Mouse (Mus musculus): Measurements from ENCODE around the gene Myh3. TPM values are rescaled to one million over a fixed set of nuclear protein-coding genes. Genes with fewer than 3 reads are reported as not detected.

Gene Myh3
- polyA plus RNA-seq, 1 experiment from 2014 or later = 0.50 TPM

- Histone ChIP-seq H3K36me3 (ENCODE audit: control insufficient read depth, insufficient read depth, low read length) (no peaks in the 10 kb centered on the region), H3K4me2 (ENCODE audit: low read depth, low read length) (no peak overlapping the region), H3K9me3 (ENCODE audit: control insufficient read depth, low read length) (no peaks in the 10 kb centered on the region), H3K4me3 (ENCODE audit: low read length) (no peak overlapping the region), H3K27me3 (replicated peaks; ENCODE audit: control insufficient read depth, insufficient read depth, low read length) (no peaks in the 10 kb centered on the region), H3K9ac (ENCODE audit: low read depth, low read length) (no peak overlapping the region), H3K4me1 (ENCODE audit: control insufficient read depth, insufficient read depth, low read length) (no peaks in the 10 kb centered on the region), H3K27ac (ENCODE audit: low read length) (no peak overlapping the region)
- no peak for ATAC-seq
- WGBS = 89% methylated on average over 10 of the region's 10 CpGs
These were observed 28.9 kb downstream of the Myh3 start for GRCm38 (mm10) chr11:67106973-67107372.

GRCm38 (mm10) chr11:67110168-67110948 lies 32.3 kb downstream of the Myh3 start:
- no peak overlapping the region for H3K4me3 ChIP-seq (ENCODE audit: low read length)
- H3K27me3 ChIP-seq (replicated peaks; ENCODE audit: control insufficient read depth, insufficient read depth, low read length) = no peaks in the 10 kb centered on the region
- peak; percentile 53; the same call in 1 of the 2 replicates for ATAC-seq
- H3K36me3 ChIP-seq (ENCODE audit: control insufficient read depth, insufficient read depth, low read length) = no peaks in the 10 kb centered on the region
- no peak overlapping the region for H3K4me2 ChIP-seq (ENCODE audit: low read depth, low read length)
- 33% methylated on average over 5 of the region's 5 CpGs for WGBS
- H3K9ac ChIP-seq (ENCODE audit: low read depth, low read length) = no peak overlapping the region
- H3K4me1 ChIP-seq (ENCODE audit: control insufficient read depth, insufficient read depth, low read length) = no peaks in the 10 kb centered on the region
- no peak overlapping the region for H3K27ac ChIP-seq (ENCODE audit: low read length)
- H3K9me3 ChIP-seq (ENCODE audit: control insufficient read depth, low read length) = no peaks in the 10 kb centered on the region

- no peaks in the 10 kb centered on the region for H3K27me3 ChIP-seq (replicated peaks; ENCODE audit: control insufficient read depth, insufficient read depth, low read length)
- H3K4me1 ChIP-seq (ENCODE audit: control insufficient read depth, insufficient read depth, low read length) = no peaks in the 10 kb centered on the region
- H3K4me3 ChIP-seq (ENCODE audit: low read length) = no peak overlapping the region
- no peak overlapping the region for H3K4me2 ChIP-seq (ENCODE audit: low read depth, low read length)
- no peak overlapping the region for H3K9ac ChIP-seq (ENCODE audit: low read depth, low read length)
- H3K9me3 ChIP-seq (ENCODE audit: control insufficient read depth, low read length) = no peaks in the 10 kb centered on the region
- no peaks in the 10 kb centered on the region for H3K36me3 ChIP-seq (ENCODE audit: control insufficient read depth, insufficient read depth, low read length)
- WGBS = 31% methylated on average over 11 of the region's 11 CpGs
- no peak overlapping the region for H3K27ac ChIP-seq (ENCODE audit: low read length)
- ATAC-seq = no peak
These were observed 34.1 kb downstream of the Myh3 start for GRCm38 (mm10) chr11:67112019-67112850.

GRCm38 (mm10) chr11:67112851-67113202 lies 34.7 kb downstream of the Myh3 start:
- Histone ChIP-seq H3K27ac (ENCODE audit: low read length) (no peak overlapping the region), H3K4me2 (ENCODE audit: low read depth, low read length) (no peak overlapping the region), H3K36me3 (ENCODE audit: control insufficient read depth, insufficient read depth, low read length) (no peaks in the 10 kb centered on the region), H3K4me1 (ENCODE audit: control insufficient read depth, insufficient read depth, low read length) (no peaks in the 10 kb centered on the region), H3K9me3 (ENCODE audit: control insufficient read depth, low read length) (no peaks in the 10 kb centered on the region), H3K27me3 (replicated peaks; ENCODE audit: control insufficient read depth, insufficient read depth, low read length) (no peaks in the 10 kb centered on the region), H3K4me3 (ENCODE audit: low read length) (no peak overlapping the region), H3K9ac (ENCODE audit: low read depth, low read length) (no peak overlapping the region)
- ATAC-seq = no peak
- WGBS = 40% methylated on average over 11 of the region's 11 CpGs

- Histone ChIP-seq H3K36me3 (ENCODE audit: control insufficient read depth, insufficient read depth, low read length) (no peaks in the 10 kb centered on the region), H3K9me3 (ENCODE audit: control insufficient read depth, low read length) (no peaks in the 10 kb centered on the region), H3K4me1 (ENCODE audit: control insufficient read depth, insufficient read depth, low read length) (no peaks in the 10 kb centered on the region), H3K27ac (ENCODE audit: low read length) (no peak overlapping the region), H3K4me3 (ENCODE audit: low read length) (no peak overlapping the region), H3K4me2 (ENCODE audit: low read depth, low read length) (no peak overlapping the region), H3K9ac (ENCODE audit: low read depth, low read length) (no peak overlapping the region), H3K27me3 (replicated peaks; ENCODE audit: control insufficient read depth, insufficient read depth, low read length) (no peaks in the 10 kb centered on the region)
- no peak for ATAC-seq
- WGBS = 91% methylated on average over 6 of the region's 6 CpGs
These were observed 35.3 kb downstream of the Myh3 start for GRCm38 (mm10) chr11:67113381-67113780.

- Histone ChIP-seq H3K9me3 (ENCODE audit: control insufficient read depth, low read length) (no peaks in the 10 kb centered on the region), H3K36me3 (ENCODE audit: control insufficient read depth, insufficient read depth, low read length) (no peaks in the 10 kb centered on the region), H3K27me3 (replicated peaks; ENCODE audit: control insufficient read depth, insufficient read depth, low read length) (no peaks in the 10 kb centered on the region), H3K4me1 (ENCODE audit: control insufficient read depth, insufficient read depth, low read length) (no peaks in the 10 kb centered on the region), H3K4me3 (ENCODE audit: low read length) (no peak overlapping the region), H3K27ac (ENCODE audit: low read length) (no peak overlapping the region), H3K4me2 (ENCODE audit: low read depth, low read length) (no peak overlapping the region), H3K9ac (ENCODE audit: low read depth, low read length) (no peak overlapping the region)
- WGBS = 91% methylated on average over 5 of the region's 5 CpGs
- ATAC-seq = no peak
These were observed 36.2 kb downstream of the Myh3 start for GRCm38 (mm10) chr11:67114261-67114660.

- Histone ChIP-seq H3K9ac (ENCODE audit: low read depth, low read length) (no peak overlapping the region), H3K36me3 (ENCODE audit: control insufficient read depth, insufficient read depth, low read length) (no peaks in the 10 kb centered on the region), H3K4me3 (ENCODE audit: low read length) (no peak overlapping the region), H3K9me3 (ENCODE audit: control insufficient read depth, low read length) (no peaks in the 10 kb centered on the region), H3K27ac (ENCODE audit: low read length) (no peak overlapping the region), H3K27me3 (replicated peaks; ENCODE audit: control insufficient read depth, insufficient read depth, low read length) (no peaks in the 10 kb centered on the region), H3K4me2 (ENCODE audit: low read depth, low read length) (no peak overlapping the region), H3K4me1 (ENCODE audit: control insufficient read depth, insufficient read depth, low read length) (no peaks in the 10 kb centered on the region)
- 87% methylated on average over 12 of the region's 12 CpGs for WGBS
- ATAC-seq = no peak
These were observed 36.8 kb downstream of the Myh3 start for GRCm38 (mm10) chr11:67114901-67115300.

- H3K4me3 ChIP-seq (ENCODE audit: low read length) = no peak overlapping the region
- no peak overlapping the region for H3K4me2 ChIP-seq (ENCODE audit: low read depth, low read length)
- no peaks in the 10 kb centered on the region for H3K36me3 ChIP-seq (ENCODE audit: control insufficient read depth, insufficient read depth, low read length)
- H3K9me3 ChIP-seq (ENCODE audit: control insufficient read depth, low read length) = no peaks in the 10 kb centered on the region
- H3K27me3 ChIP-seq (replicated peaks; ENCODE audit: control insufficient read depth, insufficient read depth, low read length) = no peaks in the 10 kb centered on the region
- no peak overlapping the region for H3K9ac ChIP-seq (ENCODE audit: low read depth, low read length)
- no peak overlapping the region for H3K27ac ChIP-seq (ENCODE audit: low read length)
- WGBS = 75% methylated on average over 5 of the region's 5 CpGs
- ATAC-seq = no peak
- H3K4me1 ChIP-seq (ENCODE audit: control insufficient read depth, insufficient read depth, low read length) = no peaks in the 10 kb centered on the region
These were observed 38.6 kb downstream of the Myh3 start for GRCm38 (mm10) chr11:67116725-67117124.

GRCm38 (mm10) chr11:67119539-67120070 lies 41.5 kb downstream of the Myh3 start:
- Histone ChIP-seq H3K36me3 (ENCODE audit: control insufficient read depth, insufficient read depth, low read length) (no peaks in the 10 kb centered on the region), H3K4me1 (ENCODE audit: control insufficient read depth, insufficient read depth, low read length) (no peaks in the 10 kb centered on the region), H3K9ac (ENCODE audit: low read depth, low read length) (no peak overlapping the region), H3K9me3 (ENCODE audit: control insufficient read depth, low read length) (no peaks in the 10 kb centered on the region), H3K27ac (ENCODE audit: low read length) (no peak overlapping the region), H3K4me2 (ENCODE audit: low read depth, low read length) (no peak overlapping the region), H3K27me3 (replicated peaks; ENCODE audit: control insufficient read depth, insufficient read depth, low read length) (no peaks in the 10 kb centered on the region), H3K4me3 (ENCODE audit: low read length) (no peak overlapping the region)
- WGBS = 46% methylated on average over 4 of the region's 4 CpGs
- no peak for ATAC-seq

Measured in intestine, embryonic 16.5 days (tissue).